Mouse (Mus musculus) embryonic facial prominence, embryonic 14.5 days (tissue): ENCODE results near the gene Fcho1. TPM values are rescaled to one million over a fixed set of nuclear protein-coding genes. Genes with fewer than 3 reads are reported as not detected.
A peak's percentile ranks its signal among the peaks of the same experiment; 100 is the strongest.

ENCODE experiments used
- ATAC-seq: fragments of 200-750 bp; cut with Nextera tagmentation; 2 replicates; pipeline ENCODE4 v1.8.0; 2017; ENCODE audit warnings: low read depth, moderate number of reproducible peaks, moderate TSS enrichment
- DNase-seq: peaks from one replicate; pipeline ENCODE4 v3.0.0-alpha.2; 2015; ENCODE audit warnings: low spot score
- H3K27ac ChIP-seq: fragments of 300-500 bp; sonication (generic); replicated peaks from 2 replicates; pipeline ENCODE4 v1.5.1; 2014; ENCODE audit warnings: low read depth, mild to moderate bottlenecking, low read length, moderate library complexity
- H3K27me3 ChIP-seq: fragments of 300-500 bp; sonication (generic); replicated peaks from 2 replicates; pipeline ENCODE4 v1.6.1; 2014; ENCODE audit warnings: low read length; ENCODE audit not compliant: control insufficient read depth, insufficient read depth
- H3K36me3 ChIP-seq: fragments of 300-500 bp; sonication (generic); 2 replicates; pipeline ENCODE4 v1.6.1; 2014; ENCODE audit warnings: low read length, mixed read lengths; ENCODE audit not compliant: control insufficient read depth, insufficient read depth
- H3K4me1 ChIP-seq: fragments of 300-500 bp; sonication (generic); 2 replicates; pipeline ENCODE4 v1.6.1; 2014; ENCODE audit warnings: antibody characterized with exemption, low read length; ENCODE audit not compliant: control insufficient read depth, insufficient read depth
- H3K4me2 ChIP-seq: fragments of 300-500 bp; sonication (generic); 2 replicates; pipeline ENCODE4 v1.6.1; 2014; ENCODE audit warnings: low read depth, mild to moderate bottlenecking, low read length, moderate library complexity, mixed read lengths
- H3K4me3 ChIP-seq: fragments of 300-500 bp; sonication (generic); 2 replicates; pipeline ENCODE4 v1.5.1; 2014; ENCODE audit warnings: low read depth, mild to moderate bottlenecking, low read length
- H3K9ac ChIP-seq: fragments of 300-500 bp; sonication (generic); 2 replicates; pipeline ENCODE4 v1.6.1; 2014; ENCODE audit warnings: low read depth, mild to moderate bottlenecking, low read length, moderate library complexity, mixed read lengths
- H3K9me3 ChIP-seq: fragments of 300-500 bp; sonication (generic); 2 replicates; pipeline ENCODE4 v1.6.1; 2016; ENCODE audit warnings: low read length; ENCODE audit not compliant: control insufficient read depth
- WGBS: fragments of 180-500 bp; shearing (Covaris S2); extraction: QIAGEN DNeasy Blood & Tissue Kit; methylation state at CpG from one replicate; pipeline ENCODE4 v1.1.7; 2014; 5-methylcytosine and 5-hydroxymethylcytosine counted together
- polyA plus RNA-seq: library from polyadenylated mRNA; unstranded; fragments of >200 nt; fragmentation: Nextera tagmentation; extraction: Ambion mirVana; gene quantifications from 2 replicates; pipeline ENCODE4 v1.2.1, GENCODE M21; 2014

Fcho1 gene
- polyA plus RNA-seq, 1 experiment from 2014 or later, result 2.7 TPM

DNA sequence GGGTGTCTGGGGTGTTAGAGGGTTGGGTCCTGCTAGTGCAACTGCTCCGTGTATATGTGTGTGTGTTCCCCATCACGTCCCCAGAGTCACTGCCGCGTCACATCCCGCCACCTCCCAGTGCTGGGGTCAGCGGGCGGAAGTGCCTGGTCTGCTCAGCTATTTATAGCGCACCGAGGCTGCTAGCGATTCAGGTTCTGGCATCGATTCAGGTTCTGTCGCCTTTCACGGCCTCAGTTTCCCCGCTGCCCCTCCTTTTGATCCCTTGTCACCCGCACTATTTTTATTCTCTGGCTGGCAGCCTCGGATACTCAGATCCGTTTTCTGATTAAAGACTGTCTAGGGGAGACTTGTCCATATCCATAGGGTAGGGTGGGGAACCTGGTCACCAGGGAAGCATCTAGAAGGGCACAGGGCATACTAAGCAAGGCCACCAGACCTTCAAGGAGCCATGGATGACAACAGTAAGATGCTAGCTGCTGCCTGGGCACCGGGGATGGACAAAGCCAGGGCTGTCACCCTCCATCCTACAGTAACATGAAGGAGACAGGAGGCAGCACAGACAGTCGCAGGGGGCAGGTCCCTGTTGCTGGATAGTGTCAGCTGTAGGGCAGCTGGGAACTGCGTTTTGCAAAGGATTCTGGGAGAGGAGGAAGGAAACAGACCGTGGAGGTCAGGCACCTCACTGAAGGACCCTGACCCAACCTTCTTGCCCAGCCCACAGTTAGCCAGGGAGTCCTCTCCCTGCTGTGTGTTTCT, 57.1 kb downstream of the Fcho1 start:
- peaks cover 21% of the 10 kb centered on the region for H3K27me3 ChIP-seq
- peak; percentile 27 for DNase-seq
- H3K27ac ChIP-seq, result no peak overlapping the region
- H3K4me1 ChIP-seq, result peaks cover 12% of the 10 kb centered on the region; the same call in 1 of the 2 replicates
- H3K36me3 ChIP-seq, result no peaks in the 10 kb centered on the region
- 1% methylated on average over 20 of the region's 21 CpGs for WGBS
- peak overlapping the region; percentile 16; the same call in 1 of the 2 replicates for H3K4me2 ChIP-seq
- no peak overlapping the region for H3K9ac ChIP-seq
- no peak overlapping the region for H3K4me3 ChIP-seq
- H3K9me3 ChIP-seq, result no peaks in the 10 kb centered on the region
- ATAC-seq, result no peak

DNA sequence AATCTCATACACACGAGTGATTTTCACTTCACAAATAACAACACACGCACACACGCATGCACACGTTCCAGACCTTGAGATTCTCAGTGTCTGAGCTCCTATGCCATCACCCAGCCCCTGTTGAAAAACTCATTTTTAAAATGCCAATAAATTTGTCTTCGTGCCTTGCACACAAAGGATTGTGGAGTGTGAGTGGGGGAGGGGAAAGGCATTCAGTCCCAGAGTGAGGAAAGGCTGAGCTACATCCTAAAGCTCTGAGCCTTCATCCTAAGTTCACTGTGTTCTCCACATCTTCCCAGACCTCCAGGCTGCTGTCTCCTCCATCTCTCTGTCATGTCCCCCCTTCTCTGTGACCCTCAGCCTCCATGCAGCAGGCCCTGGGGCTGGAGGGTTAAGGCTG, 58.3 kb downstream of the Fcho1 start:
- Histone ChIP-seq H3K9ac (no peak overlapping the region), H3K4me2 (no peak overlapping the region), H3K9me3 (no peaks in the 10 kb centered on the region), H3K36me3 (no peaks in the 10 kb centered on the region), H3K27ac (no peak overlapping the region), H3K4me1 (peaks cover 12% of the 10 kb centered on the region; the same call in 1 of the 2 replicates), H3K4me3 (no peak overlapping the region), H3K27me3 (peaks cover 21% of the 10 kb centered on the region)
- 48% methylated on average over 5 of the region's 5 CpGs for WGBS
- DNase-seq, result no peak
- ATAC-seq, result no peak

DNA sequence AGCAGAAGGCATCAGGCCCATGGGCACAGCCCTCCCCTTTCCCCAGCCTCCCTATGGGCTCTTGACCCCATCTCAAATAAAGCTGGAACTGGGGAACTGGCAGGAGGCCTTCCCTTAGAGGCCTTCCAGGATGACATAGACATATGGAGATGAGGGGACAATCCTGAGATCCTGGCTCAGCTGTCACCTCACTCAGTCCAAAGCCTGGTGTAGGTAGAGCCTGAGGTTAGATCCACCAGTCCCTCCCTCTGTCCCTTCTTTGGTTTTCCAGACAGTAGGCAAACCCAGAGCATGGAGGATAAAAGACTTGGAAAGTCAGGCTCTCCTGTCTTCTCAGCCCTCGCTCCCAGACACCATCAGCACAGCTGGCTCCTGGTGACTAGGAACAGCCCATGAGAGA, 58.7 kb downstream of the Fcho1 start:
- DNase-seq, result no peak
- no peak for ATAC-seq
- Histone ChIP-seq H3K4me3 (no peak overlapping the region), H3K4me1 (peaks cover 9% of the 10 kb centered on the region; the same call in 1 of the 2 replicates), H3K9me3 (no peaks in the 10 kb centered on the region), H3K36me3 (no peaks in the 10 kb centered on the region), H3K27ac (no peak overlapping the region), H3K4me2 (no peak overlapping the region), H3K27me3 (peaks cover 21% of the 10 kb centered on the region), H3K9ac (no peak overlapping the region)
- 6% methylated on average over 1 of the region's 1 CpGs for WGBS

DNA sequence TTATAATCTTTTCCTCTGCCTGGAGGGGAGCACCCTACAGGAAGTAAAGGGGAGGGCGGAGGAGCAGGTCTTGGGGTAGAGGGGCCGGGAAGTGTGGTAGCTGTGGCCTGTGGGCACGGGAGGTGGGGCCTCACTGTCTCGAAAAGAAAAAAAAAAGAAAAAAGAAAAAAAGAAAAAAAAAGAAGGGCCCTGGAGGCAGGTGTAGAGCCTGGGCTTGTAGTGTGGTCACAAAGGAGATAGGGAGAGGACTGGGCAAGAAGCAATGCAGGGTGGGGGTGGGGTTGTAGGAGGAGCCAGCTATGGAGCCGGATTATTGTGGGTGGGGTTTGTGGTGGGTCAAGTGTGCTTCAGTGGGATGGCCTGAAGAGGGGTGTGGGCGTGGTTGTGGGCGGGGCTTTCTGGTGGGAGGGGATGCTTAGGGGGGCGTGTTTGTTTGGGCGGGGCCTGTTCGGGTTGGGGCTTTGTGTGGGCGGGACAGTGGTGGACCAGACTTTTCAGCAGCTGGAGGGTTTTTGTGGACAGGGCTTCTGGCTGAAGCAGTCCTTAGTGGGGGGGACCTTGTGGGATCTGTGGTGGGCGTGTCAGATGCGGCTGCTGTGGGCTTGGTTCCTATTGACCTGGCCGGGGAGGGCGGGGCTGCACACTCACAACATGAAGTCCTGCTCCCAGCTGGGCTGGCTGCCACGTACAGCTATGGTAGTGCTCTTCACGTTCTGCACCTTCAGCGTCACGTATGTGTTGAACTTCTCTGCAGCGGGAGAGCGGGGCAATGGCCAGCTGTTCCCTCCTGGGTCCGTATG, 60.0 kb downstream of the Fcho1 start:
- ATAC-seq (peak; percentile 23; the same call in 1 of the 2 replicates), DNase-seq (peak; percentile 65)
- 5% methylated on average over 18 of the region's 22 CpGs for WGBS
- peaks cover 26% of the 10 kb centered on the region for H3K27me3 ChIP-seq
- H3K4me1 ChIP-seq, result peaks cover under 1% of the 10 kb centered on the region; the same call in 1 of the 2 replicates
- H3K27ac ChIP-seq, result no peak overlapping the region
- H3K4me2 ChIP-seq, result peak overlapping the region; percentile 37
- no peaks in the 10 kb centered on the region for H3K36me3 ChIP-seq
- H3K9me3 ChIP-seq, result no peaks in the 10 kb centered on the region
- no peak overlapping the region for H3K4me3 ChIP-seq
- H3K9ac ChIP-seq, result 0 out of 2 replicates have a peak overlapping the region, but pooled peaks have one; percentile 8

DNA sequence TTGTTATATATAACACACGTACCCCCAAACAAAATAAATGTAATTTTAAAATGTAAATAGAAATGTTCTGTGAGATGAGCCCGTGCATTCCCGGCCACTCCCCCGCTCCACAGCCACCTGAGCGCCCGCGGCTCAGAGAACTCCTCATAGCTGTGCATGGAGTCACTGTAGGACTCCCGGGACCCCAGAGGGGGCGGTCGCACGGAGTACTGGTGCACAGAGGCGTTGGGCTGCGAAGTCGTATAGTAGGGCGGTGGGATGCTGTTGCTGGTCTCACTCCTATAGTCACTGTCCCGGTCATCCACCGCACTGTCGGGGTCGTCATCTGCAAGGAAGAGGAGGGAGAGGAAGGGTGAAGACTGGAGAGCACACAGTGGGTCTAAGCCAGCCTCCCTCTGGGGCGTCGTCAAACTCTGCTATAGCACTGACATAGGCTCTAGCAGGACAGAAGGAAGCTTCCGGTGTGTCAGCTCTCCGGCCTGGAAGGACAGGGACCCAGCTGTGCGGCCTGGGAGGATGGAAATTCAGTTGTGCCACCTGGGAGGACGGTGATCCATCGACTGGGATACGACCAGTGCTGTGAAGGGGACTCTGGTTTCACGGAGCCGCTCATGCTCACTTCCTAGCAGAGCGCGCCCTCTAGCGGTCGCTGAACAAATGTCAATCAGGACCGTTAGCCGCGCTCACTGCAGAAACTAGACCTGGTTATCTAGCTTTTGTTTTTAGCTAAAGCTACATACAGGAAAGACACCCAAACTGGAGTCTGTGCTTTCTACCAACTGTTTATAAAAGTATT, 65.0 kb downstream of the Fcho1 start:
- Histone ChIP-seq H3K4me3 (no peak overlapping the region), H3K9me3 (no peaks in the 10 kb centered on the region), H3K27me3 (peaks cover 46% of the 10 kb centered on the region), H3K27ac (no peak overlapping the region), H3K4me2 (peak overlapping the region; percentile 23), H3K36me3 (no peaks in the 10 kb centered on the region), H3K4me1 (no peaks in the 10 kb centered on the region), H3K9ac (no peak overlapping the region)
- 6% methylated on average over 34 of the region's 36 CpGs for WGBS
- ATAC-seq, result peak; percentile 77
- DNase-seq, result peak; percentile 90

DNA sequence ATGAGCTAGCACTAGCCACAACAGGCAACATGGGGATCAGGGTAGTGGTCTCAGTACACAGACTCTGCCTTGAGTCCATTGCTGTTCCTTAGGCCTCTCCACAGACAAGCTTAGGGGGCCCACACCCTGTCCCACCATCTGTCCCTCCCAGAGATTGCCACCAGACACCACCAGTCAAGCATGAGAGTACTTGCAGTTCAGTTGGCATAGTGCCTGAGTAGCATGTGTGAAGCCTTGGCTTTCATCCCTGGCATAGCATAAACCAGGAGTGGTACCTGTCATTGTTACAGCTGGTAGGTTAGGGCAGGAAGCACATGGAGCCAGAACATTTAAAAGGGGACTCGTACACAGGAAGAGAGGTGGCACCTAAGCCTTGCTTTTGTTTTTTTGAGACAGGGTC, 65.8 kb downstream of the Fcho1 start:
- ATAC-seq, result no peak

DNA sequence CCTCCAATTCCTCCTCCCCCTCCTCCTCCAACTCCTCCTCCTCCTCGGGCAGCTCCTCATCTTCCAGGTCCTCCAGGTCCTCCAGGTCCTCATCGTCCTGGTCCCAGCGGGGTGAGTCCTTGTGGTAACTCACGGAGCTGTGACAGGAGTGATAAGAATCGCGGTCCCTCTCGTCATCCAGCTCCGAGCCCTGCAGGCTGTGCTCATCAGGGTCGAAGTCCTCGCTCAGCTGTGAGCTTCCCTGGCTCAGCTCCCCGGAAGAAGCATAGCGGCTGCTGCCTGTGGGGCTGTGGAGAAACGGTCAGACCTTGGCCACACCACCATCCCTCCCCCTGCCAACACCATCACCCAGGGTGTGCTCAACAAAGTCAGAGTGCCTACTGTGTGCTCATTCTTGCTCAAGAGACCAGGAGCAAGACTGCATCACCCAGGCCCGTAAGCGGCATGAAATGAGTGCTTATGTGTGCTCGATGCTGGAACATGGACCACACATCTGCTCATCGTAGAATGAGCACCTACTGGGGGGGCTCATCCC, 66.9 kb downstream of the Fcho1 start:
- no peak overlapping the region for H3K27ac ChIP-seq
- no peaks in the 10 kb centered on the region for H3K9me3 ChIP-seq
- no peak overlapping the region for H3K4me2 ChIP-seq
- 37% methylated on average over 17 of the region's 17 CpGs for WGBS
- no peak overlapping the region for H3K9ac ChIP-seq
- H3K4me1 ChIP-seq, result no peaks in the 10 kb centered on the region
- H3K27me3 ChIP-seq, result peaks cover 66% of the 10 kb centered on the region
- DNase-seq (no peak), ATAC-seq (no peak)
- no peaks in the 10 kb centered on the region for H3K36me3 ChIP-seq
- H3K4me3 ChIP-seq, result no peak overlapping the region

More for the DNA sequence above, 65.8 kb downstream of the Fcho1 start:
- Histone ChIP-seq H3K27me3 (peaks cover 54% of the 10 kb centered on the region), H3K9ac (no peak overlapping the region), H3K36me3 (no peaks in the 10 kb centered on the region), H3K4me3 (no peak overlapping the region), H3K4me2 (no peak overlapping the region), H3K27ac (no peak overlapping the region), H3K9me3 (no peaks in the 10 kb centered on the region), H3K4me1 (no peaks in the 10 kb centered on the region)
- 69% methylated on average over 1 of the region's 1 CpGs for WGBS
- no peak for DNase-seq
